ENCODE assay signal across 14 mouse cellular contexts in the genomic region with DNA sequence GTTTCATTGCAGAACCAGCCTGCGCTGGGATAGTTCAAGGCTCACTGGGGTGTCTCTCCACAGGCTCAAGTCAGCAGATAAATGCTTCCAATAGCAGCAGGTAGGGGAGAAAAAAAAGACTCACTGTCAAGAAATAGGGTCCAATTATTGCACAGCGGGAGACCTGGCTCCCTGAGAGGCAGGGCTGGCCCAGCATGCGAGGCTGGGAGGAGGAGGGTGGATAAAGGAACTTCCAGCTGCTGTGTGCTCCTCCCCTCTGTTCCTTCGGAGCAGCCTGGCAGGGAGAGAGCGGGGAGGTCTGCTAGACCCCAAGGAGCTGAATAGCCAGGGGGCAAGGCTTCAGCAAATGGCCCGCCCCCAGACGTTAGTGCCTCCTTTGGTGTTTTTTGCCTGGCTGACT. TPM values are rescaled to one million over a fixed set of nuclear protein-coding genes. Genes with fewer than 3 reads are reported as not detected.
A peak's percentile ranks its signal among the peaks of the same experiment; 100 is the strongest.
DNase-seq lines count a peak whose midpoint lies in the region; ATAC-seq lines count a peak whose summit lies in the region.
"Had no signal": no experiment of that assay in that cellular context is flagged by ENCODE, and none has a peak within 500 bp of the region (broad histone marks: within the 10 kb centered on the region; RNA-seq: fewer than 3 reads in every experiment).

No protein-coding gene starts in this region.

- 2% methylated on average over 7 of the region's 7 CpGs for WGBS in forebrain, embryonic 12.5 days
- 5% methylated on average over 7 of the region's 7 CpGs for WGBS in midbrain, embryonic 14.5 days

- H3K4me2 ChIP-seq in forebrain, embryonic 12.5 days, result peak overlapping the region; percentile 1; the same call in 1 of the 2 replicates
- peak overlapping the region; percentile 24 for H3K4me2 ChIP-seq in midbrain, embryonic 14.5 days (ENCODE audit: low read length)

- H3K4me1 ChIP-seq in forebrain, embryonic 12.5 days, result peaks cover 69% of the 10 kb centered on the region
- peaks cover 21% of the 10 kb centered on the region for H3K4me1 ChIP-seq in midbrain, embryonic 14.5 days (ENCODE audit: control insufficient read depth, insufficient read depth, low read length)

- H3K9me3 ChIP-seq in forebrain, embryonic 12.5 days, result no peaks in the 10 kb centered on the region
- H3K9me3 ChIP-seq in midbrain, embryonic 14.5 days (ENCODE audit: control insufficient read depth, low read length), result no peaks in the 10 kb centered on the region

- H3K36me3 ChIP-seq in forebrain, embryonic 12.5 days (replicated peaks), result no peaks in the 10 kb centered on the region
- no peaks in the 10 kb centered on the region for H3K36me3 ChIP-seq in midbrain, embryonic 14.5 days (ENCODE audit: control insufficient read depth, insufficient read depth, low read length)

- H3K4me3 ChIP-seq in forebrain, embryonic 12.5 days (replicated peaks), result no peak overlapping the region
- no peak overlapping the region for H3K4me3 ChIP-seq in midbrain, embryonic 14.5 days (replicated peaks; ENCODE audit: low read depth, low read length)
- H3K4me3 ChIP-seq: erythroblast, embryonic 14.5 days had no signal

- H3K9ac ChIP-seq in forebrain, embryonic 12.5 days, result no peak overlapping the region
- H3K9ac ChIP-seq in midbrain, embryonic 14.5 days (replicated peaks; ENCODE audit: low read length), result no peak overlapping the region; the same call in 1 of the 2 replicates

- H3K27ac ChIP-seq in forebrain, embryonic 12.5 days, result peak overlapping the region; percentile 62
- peak overlapping the region; percentile 37; the same call in 1 of the 2 replicates for H3K27ac ChIP-seq in midbrain, embryonic 14.5 days (replicated peaks; ENCODE audit: low read depth, low read length)

- peaks cover 11% of the 10 kb centered on the region for H3K27me3 ChIP-seq in forebrain, embryonic 12.5 days
- no peaks in the 10 kb centered on the region for H3K27me3 ChIP-seq in midbrain, embryonic 14.5 days (ENCODE audit: control insufficient read depth, insufficient read depth, low read length)

- peak; percentile 46 for DNase-seq in layer of hippocampus, adult 9-11 months
- no peak for DNase-seq in layer of hippocampus, adult 9-10 months (ENCODE audit: low spot score)
- DNase-seq in R1 (ENCODE audit: low read depth, low spot score), result peak; percentile 65
- DNase-seq in midbrain, embryonic 14.5 days, result peak; percentile 57
- DNase-seq in spleen, postnatal 4 days (ENCODE audit: low spot score in 2 of 2), result no peak
- no peak for DNase-seq in thymus, adult 18-20 months
- DNase-seq in heart, adult 18-20 months, result no peak
- DNase-seq: cerebellum, adult 11-12 months; gastrocnemius, postnatal 36 days; liver had no signal

- ATAC-seq in forebrain, embryonic 12.5 days (ENCODE audit: low FRiP score), result peak; percentile 72; the same call in 1 of the 2 replicates
- 0 out of 2 replicates have a peak, but pooled peaks have one; percentile 42 for ATAC-seq in midbrain, embryonic 14.5 days (ENCODE audit: low FRiP score, low TSS enrichment)
- ATAC-seq: activated CD4-positive, CD25-positive, alpha-beta regulatory T cell, adult 4 months had no signal

RNA-seq across cellular contexts. Expression of gene Galnt16, which starts 7.4 kb away (rescaled TPM):
- 29.4 and 31.6 TPM in 2 replicates for polyA plus RNA-seq in forebrain, embryonic 12.5 days (2016; fragmentation: Nextera tagmentation; extraction: Ambion mirVana)
- 21.7 and 30.4 TPM in 2 replicates for polyA plus RNA-seq in midbrain, embryonic 14.5 days (2014; fragmentation: Nextera tagmentation; extraction: Ambion mirVana)
- 1 to 10 TPM; 1.7 to 2.8 TPM for total RNA-seq in heart, adult 18-20 months (2021)
- total RNA-seq: megakaryocyte, adult 5-6 weeks had no signal
- polyA plus RNA-seq: activated CD4-positive, CD25-positive, alpha-beta regulatory T cell, adult 4 months had no signal

Comparison
In these comparisons a context has a peak if more than half of its experiments do, and no peak if none do; other contexts are left out.
1. DNase-seq: peak in layer of hippocampus, adult 9-11 months (single experiment), R1 (single experiment) and midbrain, embryonic 14.5 days (single experiment); none in layer of hippocampus, adult 9-10 months (single experiment), spleen, postnatal 4 days (0 of 2), thymus, adult 18-20 months (0 of 2) and heart, adult 18-20 months (0 of 2).